10 mouse cellular contexts compared by ENCODE assay signal in genomic region chr12:112823221-112823620, GRCm38 (mm10). TPM values are rescaled to one million over a fixed set of nuclear protein-coding genes. Genes with fewer than 3 reads are reported as not detected.
DNase-seq lines count a peak whose midpoint lies in the region; ATAC-seq and TF ChIP-seq lines count a peak whose summit lies in the region.
"Had no signal": no experiment of that assay in that cellular context is flagged by ENCODE, and none has a peak within 500 bp of the region (broad histone marks: within the 10 kb centered on the region; RNA-seq: fewer than 3 reads in every experiment).

No protein-coding gene starts in this region.

- no peak overlapping the region for H3K9ac ChIP-seq in heart, postnatal 0 days (replicated peaks; ENCODE audit: low read depth, low read length)
- H3K9ac ChIP-seq in neural tube, embryonic 12.5 days = peak overlapping the region; percentile 29; the same call in 1 of the 2 replicates

- no peak for TF ChIP-seq EP300 in heart, postnatal 0 days (IDR thresholded peaks at IDR 0.05; ENCODE audit: low read depth)

- TF ChIP-seq CTCF in heart, postnatal 0 days (IDR thresholded peaks at IDR 0.05; ENCODE audit: low read depth) = no peak

- DNase-seq in heart, adult 11 months = peak; percentile 94
- no peak for DNase-seq in heart, adult 8-10 months (ENCODE audit: low spot score)
- peak; percentile 40 to 49 for DNase-seq in B cell, adult 2 months
- no peak for DNase-seq in heart, postnatal 0 days (ENCODE audit: low spot score)
- DNase-seq in kidney, adult 9 months = no peak
- no peak for DNase-seq in embryo, embryonic 10 days (ENCODE audit: low spot score)
- DNase-seq in testis, postnatal 10 days (ENCODE audit: low spot score) = no peak
- DNase-seq: adrenal gland, postnatal 36 days had no signal

- H3K4me2 ChIP-seq in heart, postnatal 0 days (ENCODE audit: low read depth, low read length) = no peak overlapping the region
- H3K4me2 ChIP-seq in neural tube, embryonic 12.5 days (replicated peaks) = no peak overlapping the region

- no peaks in the 10 kb centered on the region for H3K27me3 ChIP-seq in heart, postnatal 0 days (ENCODE audit: control insufficient read depth, insufficient read depth, low read length)
- no peaks in the 10 kb centered on the region for H3K27me3 ChIP-seq in neural tube, embryonic 12.5 days (replicated peaks)

- 38% methylated on average over 4 of the region's 4 CpGs for WGBS in heart, postnatal 0 days
- 84% methylated on average over 4 of the region's 4 CpGs for WGBS in neural tube, embryonic 12.5 days

- H3K9me3 ChIP-seq in heart, postnatal 0 days (replicated peaks; ENCODE audit: control insufficient read depth, low read length) = no peaks in the 10 kb centered on the region
- no peaks in the 10 kb centered on the region for H3K9me3 ChIP-seq in neural tube, embryonic 12.5 days

- peaks cover 53% of the 10 kb centered on the region for H3K4me1 ChIP-seq in heart, postnatal 0 days (ENCODE audit: control insufficient read depth, insufficient read depth)
- peaks cover 38% of the 10 kb centered on the region for H3K4me1 ChIP-seq in neural tube, embryonic 12.5 days

- H3K27ac ChIP-seq in heart, postnatal 0 days (ENCODE audit: low read depth) = peak overlapping the region; percentile 83
- H3K27ac ChIP-seq in neural tube, embryonic 12.5 days = no peak overlapping the region
- H3K27ac ChIP-seq: macrophage had no signal

- no peak overlapping the region for H3K4me3 ChIP-seq in heart, postnatal 0 days (ENCODE audit: low read depth, low read length)
- H3K4me3 ChIP-seq in neural tube, embryonic 12.5 days = no peak overlapping the region

- ATAC-seq in heart, postnatal 0 days (ENCODE audit: insufficient read depth, low read depth) = no peak
- no peak for ATAC-seq in neural tube, embryonic 12.5 days (ENCODE audit: low FRiP score, low read depth)

- peaks cover 48% of the 10 kb centered on the region for H3K36me3 ChIP-seq in heart, postnatal 0 days (replicated peaks; ENCODE audit: control insufficient read depth, insufficient read depth, low read length)
- H3K36me3 ChIP-seq in neural tube, embryonic 12.5 days = peaks cover 73% of the 10 kb centered on the region

RNA-seq across cellular contexts. Expression of gene Cdca4, which starts 6.0 kb away (rescaled TPM):
- 1 to 10 TPM; 5.6 to 6.5 (median 6.2) TPM for total RNA-seq in heart, adult 8-10 months (2022)
- 27.7 and 32.2 TPM in 2 replicates for total RNA-seq in heart, postnatal 0 days (2014; rRNA removed; ENCODE audit: low replicate concordance)
- 18.6 and 19.1 TPM in 2 replicates for polyA plus RNA-seq in heart, postnatal 0 days (2015; fragmentation: Nextera tagmentation; extraction: Ambion mirVana)
- 103 and 109 TPM in 2 replicates for polyA plus RNA-seq in neural tube, embryonic 12.5 days (2016; fragmentation: Nextera tagmentation; extraction: Ambion mirVana)

RNA-seq across cellular contexts. Expression of gene Clba1, which starts 14.5 kb away (rescaled TPM):
- total RNA-seq in heart, adult 8-10 months (2022) = 1 to 10 TPM; 1.8 to 4.3 (median 2.4) TPM
- total RNA-seq in heart, postnatal 0 days (2014; rRNA removed; ENCODE audit: low replicate concordance) = 7.1 and 9.4 TPM in 2 replicates
- 6.7 and 8.2 TPM in 2 replicates for polyA plus RNA-seq in heart, postnatal 0 days (2015; fragmentation: Nextera tagmentation; extraction: Ambion mirVana)
- 16.5 and 18.6 TPM in 2 replicates for polyA plus RNA-seq in neural tube, embryonic 12.5 days (2016; fragmentation: Nextera tagmentation; extraction: Ambion mirVana)

RNA-seq across cellular contexts. Expression of gene Ahnak2, which starts 20.8 kb away (rescaled TPM):
- total RNA-seq in heart, adult 8-10 months (2022) = 10 to 100 TPM; 19.3 to 24.6 (median 20.6) TPM
- 6.8 and 10.5 TPM in 2 replicates for total RNA-seq in heart, postnatal 0 days (2014; rRNA removed; ENCODE audit: low replicate concordance)
- polyA plus RNA-seq in heart, postnatal 0 days (2015; fragmentation: Nextera tagmentation; extraction: Ambion mirVana) = 2.3 and 2.4 TPM in 2 replicates
- 0.93 and 1.2 TPM in 2 replicates for polyA plus RNA-seq in neural tube, embryonic 12.5 days (2016; fragmentation: Nextera tagmentation; extraction: Ambion mirVana)

RNA-seq across cellular contexts. Expression of gene Gpr132, which starts 44.8 kb away (rescaled TPM):
- total RNA-seq in heart, adult 8-10 months (2022) = under 1 TPM; 0.25 to 0.52 (median 0.33) TPM
- 0.38 TPM in 1 of 2 replicates, not detected in the other for total RNA-seq in heart, postnatal 0 days (2014; rRNA removed; ENCODE audit: low replicate concordance)
- polyA plus RNA-seq in heart, postnatal 0 days (2015; fragmentation: Nextera tagmentation; extraction: Ambion mirVana) = 0.04 TPM in 1 of 2 replicates, not detected in the other
- polyA plus RNA-seq in neural tube, embryonic 12.5 days (2016; fragmentation: Nextera tagmentation; extraction: Ambion mirVana) = not detected in 2 replicates

Comparison
In these comparisons a context has a peak if more than half of its experiments do, and no peak if none do; other contexts are left out.
1. DNase-seq: peak in heart, adult 11 months (single experiment) and B cell, adult 2 months (2 of 2); none in heart, adult 8-10 months (single experiment), heart, postnatal 0 days (single experiment), kidney, adult 9 months (single experiment), embryo, embryonic 10 days (single experiment) and testis, postnatal 10 days (single experiment).